Mouse (Mus musculus): ENCODE results near the gene Tdp2. TPM values are rescaled to one million over a fixed set of nuclear protein-coding genes. Genes with fewer than 3 reads are reported as not detected.

Gene Tdp2
- polyA plus RNA-seq, 1 experiment, result 12.7 TPM

- DNase-seq, result no peak
- TF ChIP-seq POLR2A (IDR thresholded peaks at IDR 0.05; ENCODE audit: borderline replicate concordance, extremely low read depth, low read depth, low read length), result no peak
- no peak for TF ChIP-seq CTCF (IDR thresholded peaks at IDR 0.05; ENCODE audit: insufficient read depth, low read length)
- Histone ChIP-seq H3K4me1 (ENCODE audit: control insufficient read depth, insufficient read depth, low read length) (no peaks in the 10 kb centered on the region), H3K4me3 (replicated peaks; ENCODE audit: extremely low read depth, low read depth, low read length) (no peak within 1 kb of the TSS)
- 18% methylated on average over 40 of the region's 40 CpGs for WGBS
Measured at GRCm38 (mm10) chr13:24844983-24845955, 13.8 kb downstream of the Tdp2 start, which contains the start of gene D130043K22Rik. TSS of gene D130043K22Rik (plus strand) at chr13:24845135.

GRCm38 (mm10) chr13:24849318-24849717 lies 17.8 kb downstream of the Tdp2 start:
- TF ChIP-seq CTCF (IDR thresholded peaks at IDR 0.05; ENCODE audit: insufficient read depth, low read length) (no peak), POLR2A (IDR thresholded peaks at IDR 0.05; ENCODE audit: borderline replicate concordance, extremely low read depth, low read depth, low read length) (no peak)
- 83% methylated on average over 4 of the region's 4 CpGs for WGBS
- Histone ChIP-seq H3K4me1 (ENCODE audit: control insufficient read depth, insufficient read depth, low read length) (no peaks in the 10 kb centered on the region), H3K4me3 (replicated peaks; ENCODE audit: extremely low read depth, low read depth, low read length) (no peak overlapping the region)
- no peak for DNase-seq

GRCm38 (mm10) chr13:24851989-24852388 lies 20.5 kb downstream of the Tdp2 start:
- no peak for DNase-seq
- H3K4me3 ChIP-seq (replicated peaks; ENCODE audit: extremely low read depth, low read depth, low read length), result no peak overlapping the region
- H3K4me1 ChIP-seq (ENCODE audit: control insufficient read depth, insufficient read depth, low read length), result no peaks in the 10 kb centered on the region
- WGBS, result 88% methylated on average over 2 of the region's 2 CpGs
- TF ChIP-seq CTCF (IDR thresholded peaks at IDR 0.05; ENCODE audit: insufficient read depth, low read length), result no peak

- 66% methylated on average over 3 of the region's 3 CpGs for WGBS
- no peak for DNase-seq
- no peak for TF ChIP-seq CTCF (IDR thresholded peaks at IDR 0.05; ENCODE audit: insufficient read depth, low read length)
- no peak for TF ChIP-seq POLR2A (IDR thresholded peaks at IDR 0.05; ENCODE audit: borderline replicate concordance, extremely low read depth, low read depth, low read length)
Measured at GRCm38 (mm10) chr13:24852570-24852969, 21.1 kb downstream of the Tdp2 start.

GRCm38 (mm10) chr13:24859115-24859514 lies 27.6 kb downstream of the Tdp2 start:
- no peak for DNase-seq
- TF ChIP-seq CTCF (IDR thresholded peaks at IDR 0.05; ENCODE audit: insufficient read depth, low read length) (no peak), POLR2A (IDR thresholded peaks at IDR 0.05; ENCODE audit: borderline replicate concordance, extremely low read depth, low read depth, low read length) (no peak)
- Histone ChIP-seq H3K4me3 (replicated peaks; ENCODE audit: extremely low read depth, low read depth, low read length) (no peak overlapping the region), H3K4me1 (ENCODE audit: control insufficient read depth, insufficient read depth, low read length) (0 out of 2 replicates have a peak, but pooled peaks cover 2% of the 10 kb centered on the region)

More at GRCm38 (mm10) chr13:24852570-24852969, 21.1 kb downstream of the Tdp2 start:
- Histone ChIP-seq H3K4me1 (ENCODE audit: control insufficient read depth, insufficient read depth, low read length) (no peaks in the 10 kb centered on the region), H3K4me3 (replicated peaks; ENCODE audit: extremely low read depth, low read depth, low read length) (no peak overlapping the region)

GRCm38 (mm10) chr13:24861084-24861483 lies 29.6 kb downstream of the Tdp2 start:
- Histone ChIP-seq H3K4me3 (replicated peaks; ENCODE audit: extremely low read depth, low read depth, low read length) (no peak overlapping the region), H3K4me1 (ENCODE audit: control insufficient read depth, insufficient read depth, low read length) (0 out of 2 replicates have a peak, but pooled peaks cover 2% of the 10 kb centered on the region)
- DNase-seq, result no peak
- 71% methylated on average over 12 of the region's 12 CpGs for WGBS
- no peak for TF ChIP-seq POLR2A (IDR thresholded peaks at IDR 0.05; ENCODE audit: borderline replicate concordance, extremely low read depth, low read depth, low read length)
- TF ChIP-seq CTCF (IDR thresholded peaks at IDR 0.05; ENCODE audit: insufficient read depth, low read length), result no peak

GRCm38 (mm10) chr13:24862021-24862420 lies 30.5 kb downstream of the Tdp2 start:
- Histone ChIP-seq H3K4me1 (ENCODE audit: control insufficient read depth, insufficient read depth, low read length) (0 out of 2 replicates have a peak, but pooled peaks cover 2% of the 10 kb centered on the region), H3K4me3 (replicated peaks; ENCODE audit: extremely low read depth, low read depth, low read length) (no peak overlapping the region)
- DNase-seq, result no peak
- TF ChIP-seq CTCF (IDR thresholded peaks at IDR 0.05; ENCODE audit: insufficient read depth, low read length), result no peak
- TF ChIP-seq POLR2A (IDR thresholded peaks at IDR 0.05; ENCODE audit: borderline replicate concordance, extremely low read depth, low read depth, low read length), result no peak
- WGBS, result 32% methylated on average over 7 of the region's 7 CpGs

- H3K4me3 ChIP-seq (replicated peaks; ENCODE audit: extremely low read depth, low read depth, low read length), result no peak overlapping the region
- 53% methylated on average over 7 of the region's 7 CpGs for WGBS
- 0 out of 2 replicates have a peak, but pooled peaks cover 2% of the 10 kb centered on the region for H3K4me1 ChIP-seq (ENCODE audit: control insufficient read depth, insufficient read depth, low read length)
- TF ChIP-seq CTCF (IDR thresholded peaks at IDR 0.05; ENCODE audit: insufficient read depth, low read length) (peak; percentile 59), POLR2A (IDR thresholded peaks at IDR 0.05; ENCODE audit: borderline replicate concordance, extremely low read depth, low read depth, low read length) (no peak)
- peak; percentile 56 for DNase-seq
Measured at GRCm38 (mm10) chr13:24862520-24862919, 31.0 kb downstream of the Tdp2 start.

GRCm38 (mm10) chr13:24866430-24867402 lies 35.2 kb downstream of the Tdp2 start:
- DNase-seq, result no peak
- Histone ChIP-seq H3K4me1 (ENCODE audit: control insufficient read depth, insufficient read depth, low read length) (0 out of 2 replicates have a peak, but pooled peaks cover 2% of the 10 kb centered on the region), H3K4me3 (replicated peaks; ENCODE audit: extremely low read depth, low read depth, low read length) (no peak overlapping the region)
- TF ChIP-seq CTCF (IDR thresholded peaks at IDR 0.05; ENCODE audit: insufficient read depth, low read length) (no peak), POLR2A (IDR thresholded peaks at IDR 0.05; ENCODE audit: borderline replicate concordance, extremely low read depth, low read depth, low read length) (no peak)
- WGBS, result 55% methylated on average over 9 of the region's 9 CpGs
